Mouse (Mus musculus) T-cell, adult 66 days (primary cell): ENCODE results near the gene Cinp. TPM values are rescaled to one million over a fixed set of nuclear protein-coding genes. Genes with fewer than 3 reads are reported as not detected.

Experiments used
- total RNA-seq, 2 experiments: library from RNA; stranded (reverse); gene quantifications; 3 replicates in 1 of 2; 4 replicates in 1 of 2; pipeline ENCODE4 v1.2.4; 2023

Cinp gene
- total RNA-seq: 10 to 100 TPM; 29.9 to 33.0 TPM

GRCm38 (mm10) chr12:110889036-110890020 is at the start of gene Cinp, which contains the start of gene Tecpr2:
Cinp (minus strand) TSS chr12:110889145.
Tecpr2 (plus strand) TSS chr12:110889264.

DNA sequence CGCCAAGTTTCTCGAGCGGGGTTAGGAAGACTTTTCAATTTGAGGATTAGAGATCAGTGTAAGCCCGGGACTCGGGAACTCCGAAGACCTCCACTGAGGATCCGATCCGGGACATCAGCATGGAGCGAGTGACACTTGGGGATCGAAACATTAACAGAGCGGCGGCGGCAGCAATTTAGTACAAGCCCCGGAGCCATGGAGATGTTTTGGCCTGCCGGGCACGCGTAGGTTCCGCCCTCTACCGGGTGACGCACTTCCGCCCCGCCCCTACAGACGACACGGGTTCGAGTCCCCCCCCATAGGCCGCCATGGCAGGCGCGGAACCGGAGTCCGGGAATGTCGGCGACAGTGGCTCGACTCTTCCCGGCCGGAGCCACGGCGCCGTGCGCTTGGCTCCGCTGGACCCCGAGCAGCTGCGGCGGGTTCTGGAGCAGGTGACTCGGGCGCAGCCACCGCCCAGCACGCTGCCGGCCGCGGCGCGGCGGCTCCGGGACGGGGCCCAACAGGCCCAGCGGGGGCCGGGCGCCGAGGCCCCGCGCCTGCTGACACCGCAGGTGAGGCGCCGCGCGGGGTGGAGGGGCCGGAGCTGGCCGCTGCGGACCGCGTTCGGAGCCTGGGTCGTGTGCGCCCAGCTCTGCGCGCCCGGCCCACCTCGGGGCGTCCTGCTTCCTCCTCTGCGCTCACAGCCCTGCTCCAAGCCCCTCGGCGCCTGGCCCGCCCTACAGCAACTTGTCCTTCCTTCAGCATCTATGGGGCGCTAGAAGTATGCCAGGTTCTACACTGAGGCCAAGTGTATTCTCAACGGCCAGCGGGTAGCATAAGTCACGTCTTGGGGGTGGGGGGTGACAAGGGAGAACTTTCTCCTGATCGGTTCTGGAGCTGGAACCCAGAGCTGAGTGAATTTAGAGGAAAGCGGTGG is 38.7 kb downstream of the Cinp start, which contains the start of gene Zfp839:
Gene Zfp839, plus strand, starts transcription at position 244 of the 919 bp plus-strand sequence.

DNA sequence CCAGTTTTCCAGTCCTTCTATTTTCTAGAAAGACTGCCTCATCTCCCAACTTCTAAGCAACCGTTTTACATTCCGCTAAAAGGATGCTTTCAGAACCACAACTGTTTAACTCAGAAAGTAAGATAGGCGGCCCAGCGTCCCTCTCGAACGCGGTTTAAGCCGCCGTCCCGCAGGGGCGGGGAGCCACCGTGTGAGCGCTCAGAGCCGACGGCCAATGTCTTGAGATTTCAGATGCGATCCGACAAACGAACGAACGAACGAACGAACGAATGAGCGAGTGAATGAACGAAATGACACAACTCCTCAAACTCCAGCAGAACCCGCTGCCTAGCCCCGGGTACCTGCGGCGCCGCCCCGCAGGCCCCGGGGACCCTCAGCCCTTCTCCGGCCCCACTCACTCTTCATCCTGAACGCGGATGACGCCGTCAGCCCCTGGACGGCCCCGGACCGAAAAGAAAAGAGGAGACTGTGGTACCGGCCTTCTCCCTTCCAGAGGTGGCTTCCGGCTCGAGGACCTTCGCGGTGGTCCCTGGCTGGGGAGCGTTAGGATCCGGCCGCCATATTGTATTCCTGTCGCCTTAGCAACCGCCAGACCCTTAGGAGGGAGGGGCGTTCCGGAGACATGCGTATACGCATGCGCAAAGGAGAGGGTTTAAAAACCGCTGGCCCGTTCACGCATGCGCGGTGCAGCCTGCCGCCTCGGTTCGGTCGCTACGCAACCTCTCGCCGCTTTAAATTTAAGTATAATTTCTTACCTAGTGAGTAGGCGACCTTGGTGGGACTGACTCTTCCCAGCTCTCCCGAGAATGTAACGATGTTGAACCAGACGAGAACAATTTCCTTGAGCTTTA is 48.4 kb downstream of the Cinp start, which contains the start of gene Mok:
Gene Mok, minus strand, starts transcription at position 592 of the 851 bp plus-strand sequence.

Other genes with a start within 250 kb of the Cinp start
- not detected for gene 1700001K19Rik, start 206.5 kb downstream of the Cinp start, total RNA-seq
- 100 to 1,000 TPM; 391 to 458 TPM for gene Hsp90aa1, start 186.4 kb downstream of the Cinp start, total RNA-seq
- gene Wdr20, start 151.2 kb downstream of the Cinp start, total RNA-seq: 10 to 100 TPM; 61.0 to 77.3 TPM
- not detected for gene Mok, start 48.2 kb downstream of the Cinp start, total RNA-seq
- 1 to 10 TPM; 2.0 to 3.1 TPM for gene Zfp839, start 38.9 kb downstream of the Cinp start, total RNA-seq
- gene Tecpr2, start 119 bp upstream of the Cinp start, total RNA-seq: 1 to 10 TPM; 7.5 to 9.2 TPM
- 1 to 10 TPM; 5.1 to 6.9 TPM for gene Ankrd9, start 89.9 kb upstream of the Cinp start, total RNA-seq
- 10 to 100 TPM; 50.6 to 51.8 TPM for gene Rcor1, start 150.2 kb upstream of the Cinp start, total RNA-seq